Mouse (Mus musculus) adrenal gland, adult 8-10 months (tissue): ENCODE data around the gene Slc26a8. TPM values are rescaled to one million over a fixed set of nuclear protein-coding genes. Genes with fewer than 3 reads are reported as not detected.
A peak's percentile ranks its signal among the peaks of the same experiment; 100 is the strongest.

Experiments
- DNase-seq: peaks from one replicate; pipeline ENCODE4 v3.0.0; 2022
- total RNA-seq, 4 experiments: library from RNA; stranded (reverse); gene quantifications; 2 replicates each; pipeline ENCODE4 v1.2.4; 2022

Gene Slc26a8
- total RNA-seq, 4 experiments from 2014 or later, result 1.4 to 3.1 (median 2.5) TPM

- DNase-seq, result no peak
These were observed 8.2 kb upstream of the Slc26a8 start for GRCm38 (mm10) chr17:28698245-28698644.

GRCm38 (mm10) chr17:28697290-28698195, 7.5 kb upstream of the Slc26a8 start:
- DNase-seq, result no peak

DNA sequence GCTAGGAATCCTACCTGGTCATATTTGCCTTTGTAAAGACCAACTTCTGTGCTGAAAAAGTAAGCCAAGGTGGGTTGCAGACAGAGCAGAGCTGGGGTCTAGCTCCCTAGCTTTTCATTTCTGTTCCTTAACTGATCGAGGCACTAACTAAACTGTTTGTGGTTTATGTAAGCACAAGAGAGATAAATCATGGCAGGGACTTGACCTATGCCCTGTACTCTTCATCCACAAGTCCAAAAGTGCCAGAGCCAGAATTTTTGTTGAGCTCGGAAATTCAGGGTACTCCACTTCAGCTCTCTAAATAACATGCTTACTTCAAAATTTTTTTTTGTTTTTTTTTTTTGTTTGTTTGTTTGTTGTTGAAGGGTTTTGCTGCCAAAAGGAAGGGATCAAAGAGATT, 6.6 kb upstream of the Slc26a8 start:
- DNase-seq, result no peak

DNA sequence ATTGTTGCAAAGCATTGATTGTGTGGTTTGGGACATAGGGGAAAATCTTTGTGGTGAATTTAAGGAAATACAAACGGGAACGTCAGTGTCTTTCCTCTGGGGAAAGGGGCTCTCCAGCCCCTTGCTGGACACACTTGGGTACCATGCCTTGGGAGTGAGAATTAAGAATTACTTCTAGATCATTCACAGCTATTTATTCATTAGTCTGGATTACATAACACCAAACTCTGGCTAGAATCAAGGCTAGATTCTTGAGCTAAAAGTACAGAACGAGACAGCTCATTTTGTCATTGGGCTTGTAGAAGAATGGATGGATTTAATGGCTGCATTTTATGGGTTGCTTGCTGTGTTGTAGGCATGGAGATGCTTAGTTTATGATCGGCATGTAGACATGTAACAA, 4.8 kb upstream of the Slc26a8 start:
- DNase-seq, result no peak

DNA sequence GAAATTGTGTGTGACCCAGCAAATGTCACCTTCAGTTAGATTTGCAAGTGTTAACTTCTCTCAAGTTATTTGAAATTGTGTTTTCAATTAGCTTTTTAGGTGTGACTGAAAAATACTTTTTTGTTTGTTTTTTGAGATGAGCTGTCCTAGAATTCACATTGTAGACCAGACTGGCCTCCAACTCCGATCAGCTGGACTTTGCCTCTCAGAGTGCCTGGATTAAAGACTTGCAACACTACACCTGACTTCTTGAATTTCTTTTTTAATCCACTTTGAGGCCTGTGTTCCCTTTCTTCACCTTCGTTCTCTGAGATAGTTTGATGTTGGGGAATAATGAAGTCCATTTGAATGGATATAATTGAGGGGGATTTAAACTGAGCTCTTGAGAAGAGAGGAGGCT, 4.0 kb upstream of the Slc26a8 start:
- no peak for DNase-seq

GRCm38 (mm10) chr17:28693086-28693485, 3.1 kb upstream of the Slc26a8 start:
- DNase-seq, result no peak

DNA sequence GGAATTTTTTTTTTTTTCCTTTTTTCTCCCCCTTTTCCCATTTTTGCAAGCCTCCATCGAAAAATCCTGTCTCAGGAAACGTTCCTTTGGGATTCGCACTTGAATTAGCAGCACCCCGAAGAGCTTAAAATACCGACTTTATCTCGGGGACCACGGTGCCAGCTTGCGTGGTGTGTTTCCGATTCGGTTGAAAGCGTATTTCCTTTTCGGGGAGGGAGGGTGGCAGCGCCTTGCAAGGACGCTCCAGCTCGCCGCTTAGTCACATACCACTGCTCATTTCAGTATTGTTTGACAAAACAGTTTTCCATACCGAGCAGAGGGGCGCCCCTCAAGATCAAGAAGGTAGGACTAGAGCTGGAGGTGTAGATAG, 2.3 kb upstream of the Slc26a8 start:
- peak; percentile 70 for DNase-seq

DNA sequence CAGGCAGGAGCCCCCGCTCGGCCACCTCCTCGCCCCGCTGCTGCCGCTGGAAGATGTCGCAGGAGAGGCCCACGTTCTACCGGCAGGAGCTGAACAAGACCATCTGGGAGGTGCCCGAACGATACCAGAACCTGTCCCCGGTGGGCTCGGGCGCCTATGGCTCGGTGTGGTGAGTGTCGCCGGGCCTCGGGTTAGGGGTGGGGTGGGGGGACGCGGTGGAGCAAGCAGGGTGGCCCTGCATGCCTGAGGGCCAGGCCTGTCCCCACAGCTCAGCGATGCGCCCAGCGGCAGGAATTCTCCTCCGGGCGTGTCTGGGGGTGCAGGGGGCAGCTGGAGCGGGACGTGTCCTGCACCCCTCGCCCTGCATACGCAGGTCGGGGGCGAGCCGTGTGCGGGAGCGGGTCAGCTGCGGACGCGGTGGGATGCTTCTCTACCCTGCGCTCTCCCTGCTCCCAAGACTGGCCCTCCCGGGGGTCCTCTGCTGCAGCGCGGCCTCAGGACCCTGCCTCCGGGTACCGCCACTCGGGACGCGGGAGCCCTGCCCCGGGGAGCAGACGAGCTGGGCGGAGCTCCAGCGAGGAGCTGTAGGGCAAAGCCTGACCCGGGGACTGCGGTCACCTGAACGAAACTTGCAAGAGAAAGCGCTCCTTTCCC, 1.8 kb upstream of the Slc26a8 start:
- peak; percentile 58 for DNase-seq

GRCm38 (mm10) chr17:28690776-28691686, 998 bp upstream of the Slc26a8 start, which contains the start of gene Mapk14:
Mapk14 (plus strand) TSS chr17:28691329.
- peak; percentile 100 for DNase-seq

DNA sequence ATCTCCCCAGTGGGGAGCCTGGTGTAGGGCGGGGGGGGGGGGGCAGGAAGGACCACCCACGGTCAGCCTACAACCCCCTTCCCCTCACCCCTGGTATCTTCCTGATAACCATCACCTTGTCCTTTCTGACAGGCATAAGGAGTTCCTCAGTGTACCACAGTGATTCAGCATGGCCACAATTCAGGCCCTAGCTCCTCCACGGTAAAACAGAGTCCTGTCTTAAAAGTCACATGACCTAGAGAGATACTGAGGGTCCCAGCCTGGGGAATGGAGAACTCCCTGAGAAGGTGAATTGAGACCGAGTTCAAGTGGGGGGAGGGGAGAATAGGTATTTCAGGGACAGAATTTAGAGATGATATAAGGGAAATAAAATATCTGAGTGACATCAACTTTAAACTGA, 2.7 kb downstream of the Slc26a8 start:
- no peak for DNase-seq

- no peak for DNase-seq
These were observed 5.4 kb downstream of the Slc26a8 start for GRCm38 (mm10) chr17:28684631-28685030.

- no peak for DNase-seq
These were observed 6.4 kb downstream of the Slc26a8 start for GRCm38 (mm10) chr17:28683601-28684000.

GRCm38 (mm10) chr17:28682311-28683084, 7.5 kb downstream of the Slc26a8 start:
- DNase-seq, result no peak

GRCm38 (mm10) chr17:28659564-28659963, 30.5 kb downstream of the Slc26a8 start:
- no peak for DNase-seq

DNA sequence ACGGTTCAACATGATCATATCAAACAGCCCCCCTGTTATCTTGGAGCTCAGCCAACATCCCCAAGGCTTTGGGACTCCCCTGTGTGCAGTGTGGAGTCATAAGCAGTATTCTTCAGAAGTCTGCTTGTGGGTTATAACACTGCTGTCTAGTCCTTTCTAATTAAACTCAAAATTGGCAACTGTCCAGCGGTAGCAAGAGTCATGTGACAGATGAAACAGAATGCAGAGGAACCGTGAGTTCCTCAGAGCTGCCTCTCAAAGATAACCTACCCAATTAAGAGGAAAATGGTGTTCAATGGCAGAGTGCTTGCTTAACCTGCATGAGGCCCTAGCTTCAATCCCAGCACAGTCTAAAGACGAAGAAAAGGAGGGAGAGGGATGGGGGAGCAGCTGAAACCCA, 32.1 kb downstream of the Slc26a8 start:
- DNase-seq, result no peak

DNA sequence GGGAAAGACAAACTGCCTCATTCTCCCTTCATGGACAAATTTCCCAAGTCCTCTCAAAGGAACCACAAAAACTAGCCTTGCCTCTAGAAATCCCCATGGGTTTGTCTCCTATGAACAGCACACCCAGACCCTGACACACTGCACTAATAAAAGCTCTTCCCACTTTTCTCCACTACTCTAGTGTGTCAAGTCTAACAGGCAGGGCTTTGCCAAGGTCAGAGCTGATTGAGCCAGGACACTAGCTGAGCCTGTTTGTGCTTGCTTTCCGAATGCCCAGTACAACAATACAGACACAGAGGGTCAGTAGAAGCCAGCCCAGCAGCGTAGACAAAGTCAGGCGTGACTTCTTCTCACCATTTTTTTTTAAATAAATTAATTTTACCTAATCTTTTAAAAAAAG, 39.8 kb downstream of the Slc26a8 start:
- no peak for DNase-seq

GRCm38 (mm10) chr17:28648607-28649370, 41.2 kb downstream of the Slc26a8 start:
- DNase-seq, result peak; percentile 5

DNA sequence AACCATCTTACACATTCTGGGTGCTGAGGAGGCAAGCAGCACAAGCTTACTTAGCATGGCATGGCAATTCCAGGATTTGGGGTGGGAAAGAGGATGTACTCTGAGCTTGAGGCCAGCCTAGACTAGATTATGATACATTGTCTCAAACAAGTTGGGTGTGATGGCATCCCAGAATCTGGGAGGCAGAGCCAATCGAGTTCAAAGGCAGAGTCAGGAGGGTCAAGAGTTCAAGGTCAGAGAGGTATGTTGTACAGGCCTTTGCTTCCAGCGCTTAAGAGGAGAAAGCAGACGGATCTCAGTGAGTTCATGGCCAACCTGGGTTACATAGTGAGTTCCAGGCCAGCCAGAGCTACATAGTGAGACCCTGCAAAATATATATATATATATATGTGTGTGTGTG, 43.8 kb downstream of the Slc26a8 start:
- no peak for DNase-seq

GRCm38 (mm10) chr17:28644112-28644511, 45.9 kb downstream of the Slc26a8 start:
- no peak for DNase-seq

- DNase-seq, result no peak
These were observed 46.3 kb downstream of the Slc26a8 start for GRCm38 (mm10) chr17:28643697-28644096.

DNA sequence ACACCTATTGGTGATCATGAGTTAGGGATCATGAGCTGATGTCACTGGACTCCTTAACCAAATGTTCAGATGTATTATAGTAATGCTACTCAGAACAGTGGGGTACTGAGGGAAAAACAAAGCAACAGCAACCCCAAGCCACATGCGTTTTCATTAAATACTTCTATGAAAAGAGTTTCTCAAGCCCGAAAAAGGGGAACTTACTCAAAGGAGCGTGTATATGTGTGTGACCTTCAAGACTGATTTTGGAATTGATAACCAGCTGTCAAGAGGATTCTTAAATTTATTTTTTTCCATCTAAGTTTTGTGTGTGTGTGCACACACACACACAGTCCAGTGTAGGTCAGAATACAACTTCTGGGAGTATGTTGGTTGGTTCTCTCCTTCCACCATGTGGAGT, 49.9 kb downstream of the Slc26a8 start:
- no peak for DNase-seq
